Mouse (Mus musculus): ENCODE results near the gene Mtus2. TPM values are rescaled to one million over a fixed set of nuclear protein-coding genes. Genes with fewer than 3 reads are reported as not detected.
A peak's percentile ranks its signal among the peaks of the same experiment; 100 is the strongest.

The Mtus2 gene
- polyA plus RNA-seq, 1 experiment from 2014 or later = 5.5 TPM

GRCm38 (mm10) chr5:148179231-148179630, 222.1 kb downstream of the Mtus2 start:
- no peak for DNase-seq (ENCODE audit: low spot score)
- Histone ChIP-seq H3K9ac (replicated peaks; ENCODE audit: low read depth) (no peak overlapping the region), H3K4me3 (ENCODE audit: low read depth, low read length) (no peak overlapping the region), H3K27me3 (replicated peaks; ENCODE audit: insufficient read depth, low read length) (no peaks in the 10 kb centered on the region), H3K4me1 (ENCODE audit: insufficient read depth, low read depth, low read length) (no peaks in the 10 kb centered on the region), H3K9me3 (ENCODE audit: low read length) (no peaks in the 10 kb centered on the region), H3K27ac (ENCODE audit: low read length) (no peak overlapping the region), H3K36me3 (ENCODE audit: insufficient read depth, low read length) (no peaks in the 10 kb centered on the region), H3K4me2 (replicated peaks; ENCODE audit: low read depth, low read length) (no peak overlapping the region)
- 59% methylated on average over 7 of the region's 7 CpGs for WGBS
- TF ChIP-seq CTCF (IDR thresholded peaks at IDR 0.05) (no peak), EP300 (IDR thresholded peaks at IDR 0.05) (no peak)
- no peak for ATAC-seq

GRCm38 (mm10) chr5:148180590-148181307, 223.6 kb downstream of the Mtus2 start:
- Histone ChIP-seq H3K4me1 (ENCODE audit: insufficient read depth, low read depth, low read length) (no peaks in the 10 kb centered on the region), H3K4me3 (ENCODE audit: low read depth, low read length) (no peak overlapping the region), H3K4me2 (replicated peaks; ENCODE audit: low read depth, low read length) (no peak overlapping the region), H3K9ac (replicated peaks; ENCODE audit: low read depth) (no peak overlapping the region), H3K27me3 (replicated peaks; ENCODE audit: insufficient read depth, low read length) (no peaks in the 10 kb centered on the region), H3K9me3 (ENCODE audit: low read length) (no peaks in the 10 kb centered on the region), H3K36me3 (ENCODE audit: insufficient read depth, low read length) (no peaks in the 10 kb centered on the region), H3K27ac (ENCODE audit: low read length) (no peak overlapping the region)
- ATAC-seq (peak; percentile 91), DNase-seq (ENCODE audit: low spot score) (peak; percentile 87)
- 7% methylated on average over 13 of the region's 13 CpGs for WGBS
- TF ChIP-seq EP300 (IDR thresholded peaks at IDR 0.05) (peak; percentile 61; the same call in 1 of the 2 replicates), CTCF (IDR thresholded peaks at IDR 0.05) (peak; percentile 81)

GRCm38 (mm10) chr5:148181308-148181630, 224.1 kb downstream of the Mtus2 start:
- ATAC-seq (no peak), DNase-seq (ENCODE audit: low spot score) (no peak)
- Histone ChIP-seq H3K27me3 (replicated peaks; ENCODE audit: insufficient read depth, low read length) (no peaks in the 10 kb centered on the region), H3K36me3 (ENCODE audit: insufficient read depth, low read length) (no peaks in the 10 kb centered on the region), H3K27ac (ENCODE audit: low read length) (no peak overlapping the region), H3K4me1 (ENCODE audit: insufficient read depth, low read depth, low read length) (no peaks in the 10 kb centered on the region), H3K4me2 (replicated peaks; ENCODE audit: low read depth, low read length) (no peak overlapping the region), H3K4me3 (ENCODE audit: low read depth, low read length) (no peak overlapping the region), H3K9me3 (ENCODE audit: low read length) (no peaks in the 10 kb centered on the region), H3K9ac (replicated peaks; ENCODE audit: low read depth) (no peak overlapping the region)
- TF ChIP-seq EP300 (IDR thresholded peaks at IDR 0.05) = no peak
- no peak for TF ChIP-seq CTCF (IDR thresholded peaks at IDR 0.05)
- WGBS = 21% methylated on average over 4 of the region's 4 CpGs

GRCm38 (mm10) chr5:148181901-148182300, 224.8 kb downstream of the Mtus2 start:
- WGBS = 51% methylated on average over 6 of the region's 6 CpGs
- no peaks in the 10 kb centered on the region for H3K4me1 ChIP-seq (ENCODE audit: insufficient read depth, low read depth, low read length)
- TF ChIP-seq EP300 (IDR thresholded peaks at IDR 0.05) = no peak
- no peak for TF ChIP-seq CTCF (IDR thresholded peaks at IDR 0.05)
- no peak overlapping the region for H3K4me3 ChIP-seq (ENCODE audit: low read depth, low read length)
- peak; percentile 40 for DNase-seq (ENCODE audit: low spot score)
- no peaks in the 10 kb centered on the region for H3K27me3 ChIP-seq (replicated peaks; ENCODE audit: insufficient read depth, low read length)
- no peak overlapping the region for H3K27ac ChIP-seq (ENCODE audit: low read length)
- peak; percentile 33; the same call in 1 of the 2 replicates for ATAC-seq
- H3K9me3 ChIP-seq (ENCODE audit: low read length) = no peaks in the 10 kb centered on the region
- H3K36me3 ChIP-seq (ENCODE audit: insufficient read depth, low read length) = no peaks in the 10 kb centered on the region
- H3K4me2 ChIP-seq (replicated peaks; ENCODE audit: low read depth, low read length) = no peak overlapping the region
- no peak overlapping the region for H3K9ac ChIP-seq (replicated peaks; ENCODE audit: low read depth)

DNA sequence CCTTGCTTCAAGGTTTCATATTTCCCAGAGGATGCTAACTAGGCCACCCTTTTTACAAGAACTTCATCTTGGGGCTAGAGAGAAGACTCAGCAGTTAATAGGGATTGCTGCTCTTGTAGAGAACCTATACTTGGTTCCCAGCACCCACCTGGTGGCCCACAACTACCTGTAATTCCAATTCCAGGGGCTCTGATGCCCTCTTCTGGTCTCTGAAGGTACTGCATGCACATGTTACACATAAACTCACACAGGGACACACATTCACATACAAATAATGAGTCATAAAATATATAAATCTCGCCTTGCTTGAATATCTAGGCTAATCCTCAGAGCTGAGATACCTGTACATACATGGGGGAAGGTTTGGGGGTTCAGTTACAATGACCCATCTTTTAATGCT, 228.8 kb downstream of the Mtus2 start:
- 62% methylated on average over 1 of the region's 1 CpGs for WGBS
- H3K36me3 ChIP-seq (ENCODE audit: insufficient read depth, low read length) = no peaks in the 10 kb centered on the region
- TF ChIP-seq CTCF (IDR thresholded peaks at IDR 0.05) = no peak
- TF ChIP-seq EP300 (IDR thresholded peaks at IDR 0.05) = no peak
- H3K27ac ChIP-seq (ENCODE audit: low read length) = no peak overlapping the region
- ATAC-seq (no peak), DNase-seq (ENCODE audit: low spot score) (no peak)
- no peaks in the 10 kb centered on the region for H3K27me3 ChIP-seq (replicated peaks; ENCODE audit: insufficient read depth, low read length)
- no peak overlapping the region for H3K9ac ChIP-seq (replicated peaks; ENCODE audit: low read depth)
- no peaks in the 10 kb centered on the region for H3K9me3 ChIP-seq (ENCODE audit: low read length)
- H3K4me1 ChIP-seq (ENCODE audit: insufficient read depth, low read depth, low read length) = no peaks in the 10 kb centered on the region
- no peak overlapping the region for H3K4me3 ChIP-seq (ENCODE audit: low read depth, low read length)
- no peak overlapping the region for H3K4me2 ChIP-seq (replicated peaks; ENCODE audit: low read depth, low read length)

GRCm38 (mm10) chr5:148191416-148191815, 234.3 kb downstream of the Mtus2 start:
- ATAC-seq (no peak), DNase-seq (ENCODE audit: low spot score) (no peak)
- no peak for TF ChIP-seq EP300 (IDR thresholded peaks at IDR 0.05)
- TF ChIP-seq CTCF (IDR thresholded peaks at IDR 0.05) = no peak
- Histone ChIP-seq H3K4me3 (ENCODE audit: low read depth, low read length) (no peak overlapping the region), H3K4me1 (ENCODE audit: insufficient read depth, low read depth, low read length) (no peaks in the 10 kb centered on the region), H3K4me2 (replicated peaks; ENCODE audit: low read depth, low read length) (no peak overlapping the region), H3K27me3 (replicated peaks; ENCODE audit: insufficient read depth, low read length) (no peaks in the 10 kb centered on the region), H3K9me3 (ENCODE audit: low read length) (no peaks in the 10 kb centered on the region), H3K36me3 (ENCODE audit: insufficient read depth, low read length) (no peaks in the 10 kb centered on the region), H3K9ac (replicated peaks; ENCODE audit: low read depth) (no peak overlapping the region), H3K27ac (ENCODE audit: low read length) (no peak overlapping the region)
- 24% methylated on average over 4 of the region's 4 CpGs for WGBS
